Mouse (Mus musculus): ENCODE measurements around the gene Rcor1. TPM values are rescaled to one million over a fixed set of nuclear protein-coding genes. Genes with fewer than 3 reads are reported as not detected.

The Rcor1 gene
- polyA plus RNA-seq, 1 experiment, result 34.4 TPM

GRCm38 (mm10) chr12:111144598-111144997, 105.4 kb downstream of the Rcor1 start:
- Histone ChIP-seq H3K36me3 (ENCODE audit: control insufficient read depth, insufficient read depth, low read length, poor library complexity, severe bottlenecking) (no peaks in the 10 kb centered on the region), H3K9me3 (replicated peaks; ENCODE audit: control insufficient read depth, insufficient read depth, low read length, poor library complexity, severe bottlenecking) (no peaks in the 10 kb centered on the region), H3K27ac (ENCODE audit: insufficient read depth, low read length) (no peak overlapping the region), H3K4me1 (ENCODE audit: control insufficient read depth, insufficient read depth, low read length) (peaks cover 5% of the 10 kb centered on the region), H3K4me3 (ENCODE audit: low read depth, low read length) (no peak overlapping the region), H3K27me3 (ENCODE audit: control insufficient read depth, insufficient read depth, low read length, poor library complexity, severe bottlenecking) (no peaks in the 10 kb centered on the region), H3K9ac (ENCODE audit: low read depth, poor library complexity, severe bottlenecking) (no peak overlapping the region)
- TF ChIP-seq POLR2A (IDR thresholded peaks at IDR 0.05; ENCODE audit: insufficient read depth, low read length) (no peak), EP300 (IDR thresholded peaks at IDR 0.05; ENCODE audit: insufficient read depth, low read depth, low read length) (no peak), CTCF (IDR thresholded peaks at IDR 0.05; ENCODE audit: low read depth, low read length) (no peak)

- Histone ChIP-seq H3K27ac (ENCODE audit: insufficient read depth, low read length) (no peak overlapping the region), H3K9ac (ENCODE audit: low read depth, poor library complexity, severe bottlenecking) (no peak overlapping the region), H3K9me3 (replicated peaks; ENCODE audit: control insufficient read depth, insufficient read depth, low read length, poor library complexity, severe bottlenecking) (no peaks in the 10 kb centered on the region), H3K4me3 (ENCODE audit: low read depth, low read length) (no peak overlapping the region), H3K27me3 (ENCODE audit: control insufficient read depth, insufficient read depth, low read length, poor library complexity, severe bottlenecking) (no peaks in the 10 kb centered on the region), H3K36me3 (ENCODE audit: control insufficient read depth, insufficient read depth, low read length, poor library complexity, severe bottlenecking) (no peaks in the 10 kb centered on the region), H3K4me1 (ENCODE audit: control insufficient read depth, insufficient read depth, low read length) (peaks cover 5% of the 10 kb centered on the region)
- no peak for TF ChIP-seq CTCF (IDR thresholded peaks at IDR 0.05; ENCODE audit: low read depth, low read length)
- TF ChIP-seq POLR2A (IDR thresholded peaks at IDR 0.05; ENCODE audit: insufficient read depth, low read length), result no peak
- TF ChIP-seq EP300 (IDR thresholded peaks at IDR 0.05; ENCODE audit: insufficient read depth, low read depth, low read length), result no peak
Measured at GRCm38 (mm10) chr12:111145269-111145668, 106.1 kb downstream of the Rcor1 start.

GRCm38 (mm10) chr12:111149495-111150235, 110.5 kb downstream of the Rcor1 start:
- H3K9ac ChIP-seq (ENCODE audit: low read depth, poor library complexity, severe bottlenecking), result no peak overlapping the region
- no peaks in the 10 kb centered on the region for H3K27me3 ChIP-seq (ENCODE audit: control insufficient read depth, insufficient read depth, low read length, poor library complexity, severe bottlenecking)
- no peak overlapping the region for H3K4me3 ChIP-seq (ENCODE audit: low read depth, low read length)
- H3K4me1 ChIP-seq (ENCODE audit: control insufficient read depth, insufficient read depth, low read length), result no peaks in the 10 kb centered on the region
- no peaks in the 10 kb centered on the region for H3K36me3 ChIP-seq (ENCODE audit: control insufficient read depth, insufficient read depth, low read length, poor library complexity, severe bottlenecking)
- H3K9me3 ChIP-seq (replicated peaks; ENCODE audit: control insufficient read depth, insufficient read depth, low read length, poor library complexity, severe bottlenecking), result no peaks in the 10 kb centered on the region
- H3K27ac ChIP-seq (ENCODE audit: insufficient read depth, low read length), result no peak overlapping the region
- TF ChIP-seq POLR2A (IDR thresholded peaks at IDR 0.05; ENCODE audit: insufficient read depth, low read length), result no peak
- no peak for TF ChIP-seq EP300 (IDR thresholded peaks at IDR 0.05; ENCODE audit: insufficient read depth, low read depth, low read length)
- TF ChIP-seq CTCF (IDR thresholded peaks at IDR 0.05; ENCODE audit: low read depth, low read length), result no peak

GRCm38 (mm10) chr12:111150236-111150596, 111.1 kb downstream of the Rcor1 start:
- TF ChIP-seq CTCF (IDR thresholded peaks at IDR 0.05; ENCODE audit: low read depth, low read length), result no peak
- no peak for TF ChIP-seq EP300 (IDR thresholded peaks at IDR 0.05; ENCODE audit: insufficient read depth, low read depth, low read length)
- no peak for TF ChIP-seq POLR2A (IDR thresholded peaks at IDR 0.05; ENCODE audit: insufficient read depth, low read length)
- Histone ChIP-seq H3K27ac (ENCODE audit: insufficient read depth, low read length) (no peak overlapping the region), H3K4me3 (ENCODE audit: low read depth, low read length) (no peak overlapping the region), H3K4me1 (ENCODE audit: control insufficient read depth, insufficient read depth, low read length) (no peaks in the 10 kb centered on the region), H3K9ac (ENCODE audit: low read depth, poor library complexity, severe bottlenecking) (no peak overlapping the region), H3K9me3 (replicated peaks; ENCODE audit: control insufficient read depth, insufficient read depth, low read length, poor library complexity, severe bottlenecking) (no peaks in the 10 kb centered on the region), H3K27me3 (ENCODE audit: control insufficient read depth, insufficient read depth, low read length, poor library complexity, severe bottlenecking) (no peaks in the 10 kb centered on the region), H3K36me3 (ENCODE audit: control insufficient read depth, insufficient read depth, low read length, poor library complexity, severe bottlenecking) (no peaks in the 10 kb centered on the region)

- TF ChIP-seq CTCF (IDR thresholded peaks at IDR 0.05; ENCODE audit: low read depth, low read length) (no peak), EP300 (IDR thresholded peaks at IDR 0.05; ENCODE audit: insufficient read depth, low read depth, low read length) (no peak), POLR2A (IDR thresholded peaks at IDR 0.05; ENCODE audit: insufficient read depth, low read length) (no peak)
- H3K4me1 ChIP-seq (ENCODE audit: control insufficient read depth, insufficient read depth, low read length), result no peaks in the 10 kb centered on the region
Measured at GRCm38 (mm10) chr12:111151422-111152156, 112.4 kb downstream of the Rcor1 start.

GRCm38 (mm10) chr12:111152579-111152978, 113.4 kb downstream of the Rcor1 start:
- Histone ChIP-seq H3K27me3 (ENCODE audit: control insufficient read depth, insufficient read depth, low read length, poor library complexity, severe bottlenecking) (no peaks in the 10 kb centered on the region), H3K9me3 (replicated peaks; ENCODE audit: control insufficient read depth, insufficient read depth, low read length, poor library complexity, severe bottlenecking) (no peaks in the 10 kb centered on the region), H3K9ac (ENCODE audit: low read depth, poor library complexity, severe bottlenecking) (no peak overlapping the region), H3K36me3 (ENCODE audit: control insufficient read depth, insufficient read depth, low read length, poor library complexity, severe bottlenecking) (no peaks in the 10 kb centered on the region), H3K4me3 (ENCODE audit: low read depth, low read length) (no peak overlapping the region), H3K4me1 (ENCODE audit: control insufficient read depth, insufficient read depth, low read length) (no peaks in the 10 kb centered on the region), H3K27ac (ENCODE audit: insufficient read depth, low read length) (no peak overlapping the region)
- TF ChIP-seq EP300 (IDR thresholded peaks at IDR 0.05; ENCODE audit: insufficient read depth, low read depth, low read length) (no peak), CTCF (IDR thresholded peaks at IDR 0.05; ENCODE audit: low read depth, low read length) (no peak), POLR2A (IDR thresholded peaks at IDR 0.05; ENCODE audit: insufficient read depth, low read length) (no peak)

More at GRCm38 (mm10) chr12:111151422-111152156, 112.4 kb downstream of the Rcor1 start:
- Histone ChIP-seq H3K36me3 (ENCODE audit: control insufficient read depth, insufficient read depth, low read length, poor library complexity, severe bottlenecking) (no peaks in the 10 kb centered on the region), H3K27me3 (ENCODE audit: control insufficient read depth, insufficient read depth, low read length, poor library complexity, severe bottlenecking) (no peaks in the 10 kb centered on the region), H3K9me3 (replicated peaks; ENCODE audit: control insufficient read depth, insufficient read depth, low read length, poor library complexity, severe bottlenecking) (no peaks in the 10 kb centered on the region), H3K4me3 (ENCODE audit: low read depth, low read length) (no peak overlapping the region), H3K27ac (ENCODE audit: insufficient read depth, low read length) (no peak overlapping the region), H3K9ac (ENCODE audit: low read depth, poor library complexity, severe bottlenecking) (no peak overlapping the region)
